Mouse (Mus musculus) forebrain, embryonic 16.5 days (tissue): ENCODE results near the gene Brk1. TPM values are rescaled to one million over a fixed set of nuclear protein-coding genes. Genes with fewer than 3 reads are reported as not detected.

Experiments used
- ATAC-seq: fragments of 200-750 bp; cut with Nextera tagmentation; 2 replicates; pipeline ENCODE4 v1.8.0; 2017; ENCODE audit warnings: mild to moderate bottlenecking, moderate library complexity
- H3K27ac ChIP-seq: fragments of 300-500 bp; sonication (generic); 2 replicates; pipeline ENCODE4 v1.5.1; 2014; ENCODE audit warnings: low read length, control low read depth
- H3K27me3 ChIP-seq: fragments of 300-500 bp; sonication (generic); replicated peaks from 2 replicates; pipeline ENCODE4 v1.6.1; 2014; ENCODE audit warnings: low read length; ENCODE audit not compliant: control insufficient read depth, insufficient read depth
- H3K36me3 ChIP-seq: fragments of 300-500 bp; sonication (generic); 2 replicates; pipeline ENCODE4 v1.6.1; 2014; ENCODE audit not compliant: control insufficient read depth, insufficient read depth
- H3K4me1 ChIP-seq: fragments of 300-500 bp; sonication (generic); replicated peaks from 2 replicates; pipeline ENCODE4 v1.6.1; 2014; ENCODE audit warnings: low read length; ENCODE audit not compliant: control insufficient read depth, insufficient read depth
- H3K4me2 ChIP-seq: fragments of 300-500 bp; sonication (generic); 2 replicates; pipeline ENCODE4 v1.6.1; 2014; ENCODE audit warnings: mild to moderate bottlenecking, low read length, control low read depth
- H3K4me3 ChIP-seq: fragments of 300-500 bp; sonication (generic); replicated peaks from 2 replicates; pipeline ENCODE4 v1.5.1; 2014; ENCODE audit warnings: mild to moderate bottlenecking, low read length, control low read depth
- H3K9ac ChIP-seq: fragments of 300-500 bp; sonication (generic); replicated peaks from 2 replicates; pipeline ENCODE4 v1.6.1; 2014; ENCODE audit warnings: low read depth, low read length, control low read depth
- H3K9me3 ChIP-seq: fragments of 300-500 bp; sonication (generic); 2 replicates; pipeline ENCODE4 v1.6.1; 2016; ENCODE audit warnings: low read length; ENCODE audit not compliant: control insufficient read depth
- WGBS: fragments of 180-500 bp; shearing (Covaris S2); extraction: QIAGEN DNeasy Blood & Tissue Kit; methylation state at CpG from one replicate; pipeline ENCODE4 v1.1.7; 2014; 5-methylcytosine and 5-hydroxymethylcytosine counted together
- polyA plus RNA-seq: library from polyadenylated mRNA; unstranded; fragments of >200 nt; fragmentation: Nextera tagmentation; extraction: Ambion mirVana; gene quantifications from 2 replicates; pipeline ENCODE4 v1.2.1, GENCODE M21; 2015

Brk1 gene
- polyA plus RNA-seq, 1 experiment from 2014 or later = 240 TPM

DNA sequence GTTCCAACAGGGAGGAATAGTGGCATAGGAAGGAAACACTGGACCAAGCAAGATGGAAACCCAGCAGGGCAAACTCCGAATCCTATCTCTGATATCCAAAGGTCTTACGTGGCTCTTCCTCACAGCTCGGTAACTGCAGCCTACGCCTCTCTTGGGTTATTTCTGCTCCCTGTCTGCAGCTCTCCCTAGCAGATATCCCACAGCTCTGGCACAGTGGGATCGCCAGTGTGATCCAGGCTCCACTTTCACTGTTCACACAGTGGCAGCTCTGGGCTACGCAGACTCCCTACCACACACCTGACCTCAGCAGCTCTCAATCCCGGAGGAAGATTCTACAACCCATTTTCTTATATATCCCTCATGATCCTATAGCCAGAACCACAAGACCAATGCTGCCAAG lies 9.6 kb downstream of the Brk1 start:
- Histone ChIP-seq H3K4me3 (no peak overlapping the region), H3K4me1 (no peaks in the 10 kb centered on the region), H3K9me3 (no peaks in the 10 kb centered on the region), H3K4me2 (no peak overlapping the region), H3K36me3 (peaks cover 31% of the 10 kb centered on the region), H3K9ac (no peak overlapping the region), H3K27me3 (no peaks in the 10 kb centered on the region), H3K27ac (no peak overlapping the region)
- ATAC-seq = no peak
- WGBS = 96% methylated on average over 7 of the region's 7 CpGs

DNA sequence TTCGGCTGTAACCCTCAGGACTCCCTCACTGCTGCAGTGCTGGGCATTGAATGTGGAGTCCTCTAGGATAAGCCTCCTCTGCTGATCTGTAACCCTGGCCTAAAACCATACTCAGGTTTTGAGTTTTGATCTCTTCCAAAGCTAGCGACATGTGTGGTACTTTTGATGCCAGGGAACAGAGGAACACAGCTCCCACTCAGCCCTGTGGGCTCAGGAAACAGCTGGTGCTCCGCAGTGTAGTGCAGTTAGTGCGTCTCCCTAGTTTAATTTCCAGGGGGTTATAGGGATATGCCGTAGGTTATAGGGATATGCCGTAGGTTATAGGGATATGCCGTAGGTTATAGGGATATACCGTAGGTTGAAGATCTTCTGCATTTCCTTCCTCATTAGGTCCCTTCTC lies 10.4 kb downstream of the Brk1 start:
- peaks cover 31% of the 10 kb centered on the region for H3K36me3 ChIP-seq
- no peak overlapping the region for H3K4me2 ChIP-seq
- ATAC-seq = no peak
- H3K9ac ChIP-seq = no peak overlapping the region
- WGBS = 94% methylated on average over 8 of the region's 8 CpGs
- H3K27me3 ChIP-seq = no peaks in the 10 kb centered on the region
- H3K27ac ChIP-seq = no peak overlapping the region
- H3K4me3 ChIP-seq = no peak overlapping the region
- no peaks in the 10 kb centered on the region for H3K9me3 ChIP-seq
- no peaks in the 10 kb centered on the region for H3K4me1 ChIP-seq

DNA sequence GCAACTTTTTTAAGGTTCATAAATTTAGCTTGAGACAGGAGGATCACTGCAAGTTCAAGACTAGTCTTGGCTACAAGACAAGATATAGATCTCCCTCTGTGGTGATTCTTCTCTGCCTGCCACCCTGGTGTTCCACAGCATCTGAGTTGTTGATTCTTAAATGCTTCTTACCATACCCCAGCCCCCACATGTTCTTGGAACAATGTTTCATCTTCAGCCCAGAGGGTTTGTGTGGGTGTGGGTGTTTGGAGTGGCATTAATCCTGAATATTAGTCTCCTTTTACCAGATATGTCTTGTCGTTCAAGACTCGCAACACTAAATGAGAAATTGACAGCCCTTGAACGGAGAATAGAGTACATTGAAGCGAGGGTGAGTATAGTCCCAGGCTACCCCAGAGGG lies 10.9 kb downstream of the Brk1 start:
- no peak overlapping the region for H3K4me2 ChIP-seq
- no peaks in the 10 kb centered on the region for H3K4me1 ChIP-seq
- no peaks in the 10 kb centered on the region for H3K9me3 ChIP-seq
- H3K36me3 ChIP-seq = peaks cover 28% of the 10 kb centered on the region
- H3K4me3 ChIP-seq = no peak overlapping the region
- no peaks in the 10 kb centered on the region for H3K27me3 ChIP-seq
- WGBS = 96% methylated on average over 4 of the region's 4 CpGs
- no peak for ATAC-seq
- H3K27ac ChIP-seq = no peak overlapping the region
- no peak overlapping the region for H3K9ac ChIP-seq

DNA sequence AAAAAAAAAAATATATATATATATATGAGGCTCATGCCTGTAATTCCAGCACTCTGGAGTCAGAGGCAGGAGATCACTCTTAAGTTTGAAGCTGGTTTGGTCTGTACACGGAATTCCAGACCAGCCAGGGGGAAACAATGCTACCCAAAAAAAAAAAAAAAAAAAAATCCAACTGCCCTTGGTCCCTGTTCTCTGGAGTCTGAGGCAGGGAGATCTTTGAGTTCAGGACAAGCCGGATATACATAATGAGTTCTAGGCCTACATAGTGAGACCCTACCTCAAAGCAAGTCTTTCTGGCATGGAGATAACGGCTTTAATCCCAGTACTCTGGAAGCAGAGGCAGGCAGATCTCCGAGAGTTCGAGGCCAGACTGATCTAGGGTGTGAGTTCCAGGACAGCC lies 18.8 kb downstream of the Brk1 start:
- peak overlapping the region; percentile 57 for H3K4me2 ChIP-seq
- no peak for ATAC-seq
- peaks cover 11% of the 10 kb centered on the region for H3K4me1 ChIP-seq
- no peak overlapping the region for H3K27ac ChIP-seq
- H3K27me3 ChIP-seq = no peaks in the 10 kb centered on the region
- H3K9me3 ChIP-seq = no peaks in the 10 kb centered on the region
- H3K36me3 ChIP-seq = 0 out of 2 replicates have a peak, but pooled peaks cover 4% of the 10 kb centered on the region
- peak overlapping the region; percentile 89; the same call in 1 of the 2 replicates for H3K9ac ChIP-seq
- peak overlapping the region; percentile 81 for H3K4me3 ChIP-seq
- WGBS = 73% methylated on average over 5 of the region's 5 CpGs

DNA sequence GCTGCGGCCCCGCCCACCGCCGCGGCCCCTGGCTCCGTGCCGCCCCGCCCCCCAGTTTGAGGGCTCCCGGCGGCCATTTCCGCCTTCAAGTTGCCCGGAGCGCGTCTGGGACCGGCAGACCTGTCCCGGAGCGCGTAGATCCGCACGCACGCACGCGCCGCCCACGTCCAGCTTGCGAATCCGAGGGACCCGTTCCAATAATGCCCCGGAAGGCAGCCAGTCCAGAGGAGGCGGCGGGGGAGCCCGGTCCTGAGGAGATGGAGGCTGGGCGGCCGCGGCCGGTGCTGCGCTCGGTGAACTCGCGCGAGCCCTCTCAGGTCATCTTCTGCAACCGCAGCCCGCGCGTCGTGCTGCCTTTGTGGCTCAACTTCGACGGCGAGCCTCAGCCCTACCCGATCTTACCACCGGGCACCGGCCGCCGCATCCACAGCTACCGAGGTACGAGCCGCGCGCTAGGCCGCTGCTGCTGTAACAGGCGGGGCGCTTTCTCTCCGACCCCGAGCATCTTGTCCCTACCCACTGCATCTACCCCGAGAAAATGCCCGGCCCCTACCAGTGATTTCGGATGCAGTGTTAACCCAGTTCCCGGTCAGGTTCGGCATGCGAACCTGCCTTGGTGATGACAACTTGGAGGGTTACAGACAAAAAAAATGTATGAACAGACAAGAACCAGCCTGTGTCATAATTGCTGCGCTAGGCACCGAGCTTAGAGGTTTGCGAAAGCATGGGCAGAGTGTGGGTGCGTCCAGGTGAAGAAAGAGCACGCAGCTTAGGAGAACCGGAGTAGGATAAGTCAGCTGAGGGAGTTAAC lies 19.6 kb downstream of the Brk1 start, which contains the start of gene Vhl:
Gene Vhl, plus strand, starts transcription at position 19 of the 811 bp plus-strand sequence.
- Histone ChIP-seq H3K27me3 (no peaks in the 10 kb centered on the region), H3K27ac (peak within 1 kb of the TSS; percentile 82), H3K9ac (peak within 1 kb of the TSS; percentile 89), H3K9me3 (no peaks in the 10 kb centered on the region), H3K36me3 (peaks cover 7% of the 10 kb centered on the region; the same call in 1 of the 2 replicates), H3K4me2 (peak within 1 kb of the TSS; percentile 57), H3K4me1 (peaks cover 11% of the 10 kb centered on the region), H3K4me3 (peak within 1 kb of the TSS; percentile 81)
- ATAC-seq = peak; percentile 87
- WGBS = under 1% methylated on average over 76 of the region's 76 CpGs

DNA sequence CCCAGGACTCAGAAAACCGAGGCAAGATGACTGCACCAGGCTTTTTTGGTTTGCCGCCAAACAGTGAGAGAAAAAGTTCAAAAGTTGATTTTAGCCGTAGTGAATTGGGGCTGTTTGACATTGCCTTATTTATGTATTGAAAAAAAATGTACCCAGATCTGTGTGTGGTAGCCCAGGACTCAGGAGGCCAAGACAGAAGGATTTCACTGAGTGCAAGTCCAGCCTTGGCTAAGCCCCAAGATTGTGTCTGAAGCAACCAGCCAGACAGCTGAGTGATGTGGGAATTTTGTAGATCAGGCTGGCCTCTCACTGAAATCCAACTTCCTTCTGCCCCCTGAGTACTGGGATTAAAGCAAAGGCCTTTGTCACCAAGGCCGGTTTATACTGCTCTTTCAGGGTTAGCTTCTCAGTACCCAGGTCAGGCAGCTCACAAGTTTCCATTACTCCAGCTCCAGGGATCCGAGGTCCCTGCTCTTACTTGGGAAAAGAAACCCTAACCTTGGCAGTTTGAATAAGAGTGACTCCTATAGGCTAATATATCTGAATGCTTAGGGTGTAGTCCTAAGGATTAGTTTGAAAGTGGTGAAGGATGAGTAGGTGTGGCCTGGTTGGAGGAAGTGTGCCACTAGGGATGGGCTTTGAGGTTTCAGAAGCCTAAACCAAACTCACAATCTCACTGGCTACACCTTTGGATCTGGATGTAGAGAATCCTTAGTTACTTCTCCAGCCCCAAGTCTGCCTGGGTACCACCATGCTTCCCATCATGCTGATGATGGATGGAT lies 20.6 kb downstream of the Brk1 start:
- no peak for ATAC-seq
- Histone ChIP-seq H3K27me3 (no peaks in the 10 kb centered on the region), H3K4me3 (peak overlapping the region; percentile 81), H3K4me1 (peaks cover 11% of the 10 kb centered on the region), H3K36me3 (peaks cover 17% of the 10 kb centered on the region), H3K9ac (peak overlapping the region; percentile 89), H3K27ac (no peak overlapping the region), H3K9me3 (no peaks in the 10 kb centered on the region), H3K4me2 (peak overlapping the region; percentile 57)
- 29% methylated on average over 5 of the region's 5 CpGs for whole genome bisulfite sequencing

DNA sequence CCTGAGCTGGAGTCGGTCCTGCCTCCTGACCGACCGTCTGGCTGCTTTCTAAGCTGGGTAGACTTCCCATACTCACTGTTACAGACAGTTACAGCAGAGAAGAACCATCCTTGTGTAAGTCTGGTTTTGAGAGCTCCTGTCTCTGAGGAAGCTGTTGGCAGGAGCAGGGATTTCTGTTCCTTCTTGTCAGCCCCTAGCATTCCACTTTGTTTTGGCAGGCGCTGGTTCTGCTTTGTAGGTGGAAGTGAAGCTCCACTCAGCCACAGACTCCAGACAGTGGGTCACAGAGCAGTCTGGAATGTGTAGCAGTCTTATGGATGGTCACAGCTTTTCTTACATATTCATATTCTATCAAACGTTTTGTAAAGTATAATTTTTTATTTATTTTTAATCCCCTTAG lies 25.8 kb downstream of the Brk1 start:
- Histone ChIP-seq H3K4me3 (no peak overlapping the region), H3K9me3 (no peaks in the 10 kb centered on the region), H3K27ac (no peak overlapping the region), H3K4me2 (no peak overlapping the region), H3K27me3 (no peaks in the 10 kb centered on the region), H3K9ac (no peak overlapping the region), H3K4me1 (peaks cover 5% of the 10 kb centered on the region), H3K36me3 (peaks cover 27% of the 10 kb centered on the region)
- 82% methylated on average over 5 of the region's 5 CpGs for WGBS
- ATAC-seq = no peak

DNA sequence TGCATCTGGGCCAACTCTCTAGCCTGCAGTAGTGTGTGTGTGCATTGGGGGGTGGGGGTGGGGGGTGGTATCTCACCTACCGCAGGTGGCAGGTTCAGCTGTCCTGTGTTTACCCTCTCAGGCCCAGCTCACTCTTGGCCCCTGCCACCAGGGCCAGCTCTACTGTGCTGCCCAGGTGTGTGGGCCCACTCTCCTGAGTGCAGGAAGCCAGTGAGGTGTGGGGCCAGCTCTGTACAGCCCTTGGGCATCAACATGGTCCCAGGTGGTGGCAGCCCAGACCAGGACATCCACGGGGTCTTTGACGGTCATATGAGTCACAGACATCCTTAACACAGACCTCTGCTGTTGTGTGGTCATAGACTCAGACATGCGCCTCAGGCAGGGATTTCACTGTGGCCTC lies 28.3 kb downstream of the Brk1 start:
- H3K4me1 ChIP-seq = no peaks in the 10 kb centered on the region
- H3K36me3 ChIP-seq = peaks cover 27% of the 10 kb centered on the region
- ATAC-seq = no peak
- H3K4me2 ChIP-seq = no peak overlapping the region
- no peaks in the 10 kb centered on the region for H3K9me3 ChIP-seq
- no peak overlapping the region for H3K4me3 ChIP-seq
- no peaks in the 10 kb centered on the region for H3K27me3 ChIP-seq
- no peak overlapping the region for H3K27ac ChIP-seq
- no peak overlapping the region for H3K9ac ChIP-seq
- 96% methylated on average over 4 of the region's 4 CpGs for WGBS

DNA sequence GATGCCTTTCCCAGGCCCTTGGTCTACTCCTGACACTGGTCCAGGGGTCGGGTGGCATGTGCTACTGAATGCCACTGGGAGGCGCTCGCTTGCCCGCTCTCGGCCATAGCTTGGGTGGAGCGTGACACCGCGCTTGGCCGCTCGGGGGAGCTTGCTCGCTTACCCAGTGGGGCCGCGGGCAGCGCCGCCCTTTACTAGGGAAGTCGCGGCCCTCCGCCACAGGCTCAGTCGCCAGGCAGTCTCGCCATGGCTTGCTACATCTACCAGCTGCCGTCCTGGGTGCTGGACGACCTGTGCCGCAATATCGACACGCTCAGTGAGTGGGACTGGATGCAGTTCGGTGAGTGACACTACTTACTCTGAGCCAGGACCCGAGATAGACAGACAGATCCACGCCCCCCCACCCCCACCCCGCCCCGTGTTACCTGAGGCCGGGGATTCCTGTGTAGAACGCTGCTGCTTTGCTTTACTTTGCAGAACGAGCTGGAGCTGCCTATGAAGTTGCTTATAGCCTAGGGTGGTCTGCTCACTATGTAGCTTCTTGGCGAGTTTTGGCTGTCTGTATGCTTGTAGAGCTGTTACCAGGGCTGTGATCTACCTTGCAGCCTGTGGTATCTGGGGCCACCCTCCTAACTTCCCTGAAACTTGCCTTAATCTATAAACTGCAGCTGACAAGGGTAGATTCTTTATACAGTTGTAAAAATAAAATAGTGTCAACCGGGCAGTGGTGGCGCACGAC lies 33.9 kb downstream of the Brk1 start, which contains the start of gene Irak2:
Gene Irak2, plus strand, starts transcription at position 166 of the 739 bp plus-strand sequence.
- peak; percentile 95 for ATAC-seq
- no peak within 1 kb of the TSS for H3K27ac ChIP-seq
- peak within 1 kb of the TSS; percentile 69 for H3K9ac ChIP-seq
- no peaks in the 10 kb centered on the region for H3K9me3 ChIP-seq
- H3K4me2 ChIP-seq = peak within 1 kb of the TSS; percentile 68
- no peaks in the 10 kb centered on the region for H3K27me3 ChIP-seq
- peaks cover 6% of the 10 kb centered on the region; the same call in 1 of the 2 replicates for H3K4me1 ChIP-seq
- WGBS = 9% methylated on average over 37 of the region's 37 CpGs
- peak within 1 kb of the TSS; percentile 51 for H3K4me3 ChIP-seq
- H3K36me3 ChIP-seq = no peaks in the 10 kb centered on the region
